Mouse (Mus musculus) spleen, postnatal 14 days (tissue): ENCODE data around the gene Gm20671.
"Not testable (repeated sequence)": the region's sequence is repeated elsewhere in the genome, so short reads cannot be mapped to it uniquely, and the experiment has no call there.

Experiments
- DNase-seq, 2 experiments: peaks; one replicate each; pipeline ENCODE4 v3.0.0; 2021 to 2022; ENCODE audit warnings: low spot score in 2 of 2

Gene Gm20671

DNA sequence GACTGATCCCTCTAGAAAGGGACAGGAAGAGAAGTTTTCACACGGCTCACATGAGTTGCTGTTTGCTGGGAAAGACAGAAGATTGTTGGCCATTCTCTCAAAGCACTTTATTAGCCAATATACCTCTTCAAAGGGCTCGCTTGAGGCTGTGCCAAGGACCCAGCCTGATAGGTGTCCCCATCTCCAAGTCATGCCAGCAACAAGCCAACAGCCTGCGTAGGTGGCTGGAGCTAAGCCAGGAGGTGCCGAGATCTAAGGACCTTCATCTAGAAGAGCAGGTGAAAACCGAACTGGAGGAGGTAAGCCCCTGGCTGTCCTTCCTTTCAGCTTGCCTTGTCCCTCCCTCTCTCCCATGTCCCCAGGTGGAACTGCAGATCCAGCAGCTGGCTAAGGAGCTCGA lies 91.1 kb downstream of the Gm20671 start:
- no peak for DNase-seq

- not testable (repeated sequence) for DNase-seq
Observed at GRCm38 (mm10) chr5:32733892-32734291, 93.0 kb downstream of the Gm20671 start.

GRCm38 (mm10) chr5:32728851-32729250 lies 98.1 kb downstream of the Gm20671 start:
- DNase-seq, result no peak

GRCm38 (mm10) chr5:32728300-32728699 lies 98.6 kb downstream of the Gm20671 start:
- no peak for DNase-seq

- not testable (repeated sequence) for DNase-seq
Observed at GRCm38 (mm10) chr5:32725397-32725796, 101.5 kb downstream of the Gm20671 start.

- no peak for DNase-seq
Observed at GRCm38 (mm10) chr5:32723981-32724380, 102.9 kb downstream of the Gm20671 start.

- DNase-seq, result not testable (repeated sequence)
Observed at GRCm38 (mm10) chr5:32722711-32723110, 104.2 kb downstream of the Gm20671 start.

DNA sequence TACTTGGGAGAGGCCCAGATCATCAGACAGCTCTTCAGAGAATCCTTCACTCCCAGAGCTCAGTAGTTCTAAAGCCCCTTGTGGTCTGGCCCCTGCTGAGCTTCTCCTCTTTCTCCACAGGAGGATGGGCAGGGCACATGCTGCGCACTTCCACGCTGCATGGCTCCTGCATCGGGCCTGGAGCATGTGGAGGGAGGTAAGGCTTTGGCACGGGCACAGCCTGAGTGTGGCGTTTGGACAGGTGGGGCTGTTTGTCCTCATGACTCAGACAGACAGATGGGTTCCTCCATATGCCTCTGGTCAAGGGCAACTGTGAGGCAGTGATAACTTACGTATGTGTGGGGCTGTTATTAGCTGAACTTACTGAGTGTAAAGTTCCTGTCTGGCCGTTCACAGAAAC lies 104.6 kb downstream of the Gm20671 start:
- no peak for DNase-seq

- DNase-seq, result no peak
Observed at GRCm38 (mm10) chr5:32721316-32721715, 105.6 kb downstream of the Gm20671 start.

DNA sequence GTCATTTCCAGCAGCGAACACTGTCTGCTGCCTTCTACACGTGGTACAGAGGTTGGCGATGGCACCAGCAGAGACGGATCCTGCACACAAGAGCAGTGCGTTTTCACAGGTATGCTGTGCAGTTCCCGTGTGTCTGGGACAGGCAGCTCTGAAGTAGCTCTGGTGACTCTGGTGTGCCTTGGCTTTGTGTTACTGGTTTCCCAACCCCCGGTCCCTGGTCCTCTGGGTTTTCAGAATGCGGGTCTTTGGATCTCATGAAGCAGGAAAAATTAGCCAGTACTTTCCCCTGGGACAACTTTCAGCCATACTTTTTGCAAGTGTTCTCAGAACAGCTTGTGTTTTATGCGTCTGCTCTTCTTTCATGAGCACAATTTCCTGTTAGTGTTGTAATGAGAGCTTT lies 106.5 kb downstream of the Gm20671 start:
- no peak for DNase-seq

- DNase-seq, result no peak
Observed at GRCm38 (mm10) chr5:32718916-32719315, 108.0 kb downstream of the Gm20671 start.

DNA sequence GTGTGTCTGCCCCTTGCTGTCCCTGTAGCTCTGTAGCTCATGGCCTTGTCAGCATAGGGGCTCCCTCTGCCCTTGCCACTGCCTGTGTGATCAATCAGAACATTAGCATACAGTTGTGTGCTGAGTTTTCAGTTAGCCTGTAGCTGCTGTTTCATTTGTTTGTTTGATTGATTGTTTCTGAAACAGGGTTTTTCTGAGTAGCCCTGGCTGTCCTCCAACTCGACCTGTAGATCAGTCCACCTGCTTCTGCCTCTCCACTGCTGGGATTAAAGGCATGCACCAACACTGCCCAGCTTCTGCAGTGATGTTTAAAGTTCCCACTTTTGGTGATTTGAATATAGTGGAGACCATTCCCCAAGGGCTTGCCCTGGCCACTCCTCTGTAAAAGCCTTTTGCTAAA lies 109.2 kb downstream of the Gm20671 start:
- no peak for DNase-seq

GRCm38 (mm10) chr5:32713703-32714467 lies 113.0 kb downstream of the Gm20671 start:
- DNase-seq, result peak; percentile 68 to 81

- no peak for DNase-seq
Observed at GRCm38 (mm10) chr5:32713042-32713702, 113.7 kb downstream of the Gm20671 start.

DNA sequence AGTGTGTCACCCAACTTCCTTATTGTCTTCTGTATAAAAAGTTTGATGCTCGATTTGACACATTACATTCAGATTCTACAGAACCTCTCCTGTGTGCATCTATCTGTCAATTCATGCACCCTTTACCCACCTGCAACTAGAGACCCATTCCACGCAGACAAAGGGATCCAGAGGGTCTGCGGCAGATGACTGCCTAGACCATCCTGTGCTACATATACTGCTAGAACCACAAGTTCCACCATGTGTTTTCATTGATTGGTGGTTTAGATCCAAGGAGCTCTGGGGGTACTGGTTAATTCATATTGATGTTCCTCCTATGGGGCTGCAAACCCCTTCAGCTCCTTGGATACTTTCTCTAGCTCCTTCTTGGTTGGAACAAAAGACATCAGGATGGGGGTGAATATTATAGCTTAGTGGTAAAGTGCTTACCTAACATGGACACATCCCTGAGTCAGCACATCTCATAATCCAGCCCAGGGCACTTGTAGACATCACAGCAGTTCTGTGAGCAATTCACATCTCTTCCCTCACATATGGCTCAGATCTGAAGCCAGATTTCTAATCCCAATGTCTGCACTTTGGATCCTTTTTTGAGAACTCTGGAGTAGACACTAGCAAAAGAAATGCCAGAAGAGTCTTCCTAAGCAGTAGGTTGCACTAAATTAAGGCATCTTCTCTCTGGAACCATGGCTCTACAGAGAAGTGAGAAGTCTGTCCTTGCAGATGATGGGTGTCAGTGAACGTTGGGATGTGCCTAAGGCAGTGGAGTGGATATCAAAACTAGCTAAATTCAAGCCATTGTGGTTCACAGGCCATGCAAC lies 114.5 kb downstream of the Gm20671 start:
- DNase-seq, result no peak

DNA sequence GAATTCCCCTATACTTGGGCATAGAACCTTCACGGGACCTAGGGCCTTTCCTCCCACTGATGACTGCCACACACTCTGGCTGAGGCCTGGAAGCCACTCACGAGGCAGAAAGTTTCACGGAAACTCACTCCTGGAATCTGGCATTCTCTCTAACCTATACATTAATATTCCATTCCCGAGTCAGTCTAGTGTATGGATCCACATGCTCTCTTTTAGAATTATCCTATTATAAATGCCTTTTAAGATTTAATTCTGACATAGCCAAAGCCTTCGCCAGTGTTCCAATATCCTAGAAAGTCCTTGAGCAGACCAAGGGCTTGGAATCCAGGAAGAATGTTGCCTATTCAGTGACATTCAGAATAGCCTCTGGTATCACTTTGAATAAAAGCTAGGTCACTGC lies 115.4 kb downstream of the Gm20671 start:
- no peak for DNase-seq

- no peak for DNase-seq
Observed at GRCm38 (mm10) chr5:32706226-32706780, 120.6 kb downstream of the Gm20671 start.

- DNase-seq, result no peak
Observed at GRCm38 (mm10) chr5:32697208-32697867, 129.6 kb downstream of the Gm20671 start.

DNA sequence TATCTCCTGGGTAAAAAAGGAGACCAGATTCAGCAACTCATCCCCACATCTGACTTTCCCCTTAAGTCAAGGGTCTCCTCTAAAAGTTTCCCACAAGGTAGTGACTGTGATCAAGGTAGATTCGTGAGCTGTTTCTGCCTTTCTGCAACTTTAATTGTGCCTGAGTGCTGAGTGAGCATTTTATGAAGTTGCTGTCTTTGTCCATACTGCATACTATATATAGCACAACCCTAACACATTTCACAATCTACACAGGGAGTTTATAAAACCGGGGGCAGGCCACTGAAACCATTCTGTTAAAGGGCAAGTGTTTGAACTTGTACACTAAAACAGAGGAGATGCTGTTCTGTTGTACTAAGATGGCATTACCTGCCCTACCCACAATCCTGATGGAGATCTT lies 133.5 kb downstream of the Gm20671 start:
- no peak for DNase-seq
